Mouse (Mus musculus) ES-Bruce4 (cell line): ENCODE measurements around the gene Dbx1.

Experiments
- CTCF ChIP-seq: IDR thresholded peaks from one replicate; pipeline ENCODE4 v1.8.1; 2011; ENCODE audit warnings: low read depth, low read length
- EP300 ChIP-seq: IDR thresholded peaks from 2 replicates; pipeline ENCODE4 v1.6.1; 2011; ENCODE audit warnings: low read depth, low read length; ENCODE audit not compliant: insufficient read depth
- POLR2A ChIP-seq: IDR thresholded peaks from one replicate; pipeline ENCODE4 v1.8.1; 2011; ENCODE audit warnings: low read length; ENCODE audit not compliant: insufficient read depth

DNA sequence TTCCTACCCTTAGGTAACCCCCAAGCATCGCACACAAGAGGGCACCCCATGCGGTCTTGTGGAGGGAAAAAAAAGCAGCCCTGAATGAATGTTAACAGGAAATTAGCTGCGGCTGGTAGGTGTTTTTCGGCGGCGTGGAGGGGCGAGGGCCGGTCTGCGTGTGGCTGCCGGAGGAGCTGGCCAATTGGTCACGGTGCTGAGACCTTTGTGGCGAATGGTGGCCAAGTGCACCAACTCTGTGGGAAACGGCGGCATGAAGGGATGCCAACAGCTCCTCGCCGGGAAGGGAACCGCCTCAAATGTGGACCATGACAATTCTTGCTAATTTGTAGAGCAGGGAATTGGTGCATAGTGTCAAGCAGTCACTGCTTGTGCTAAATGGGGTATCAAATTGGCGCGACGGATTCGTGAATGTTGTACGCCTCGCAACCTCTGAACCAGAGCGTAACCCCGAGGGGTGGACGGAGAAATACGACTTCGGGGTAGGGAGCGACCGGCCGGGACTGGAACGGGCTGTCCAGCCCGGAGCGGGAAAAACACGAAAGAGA is 1.5 kb downstream of the Dbx1 start:
- no peak for TF ChIP-seq POLR2A
- no peak for TF ChIP-seq CTCF
- TF ChIP-seq EP300: no peak
